Mouse (Mus musculus) ovary, adult 10 weeks (tissue): ENCODE data around the gene Gm13102. TPM values are rescaled to one million over a fixed set of nuclear protein-coding genes. Genes with fewer than 3 reads are reported as not detected.

ENCODE experiments used
- polyA plus RNA-seq: library from polyadenylated mRNA; stranded (reverse); fragments of 350-450 nt; fragmentation: Illumina TruSeq; extraction: RNeasy Lipid Tissue Mini Kit (QIAGEN cat#74804); gene quantifications from one replicate; pipeline ENCODE4 v1.2.3, GENCODE M21; 2014

Gm13102 gene
- polyA plus RNA-seq = not detected

GRCm38 (mm10) chr4:144106174-144106573 lies at the start of gene Gm13102:
Gene Gm13102, plus strand, starts transcription at chr4:144106474.

GRCm38 (mm10) chr4:144058826-144059225 lies 47.4 kb upstream of the Gm13102 start, which contains the start of gene Pramel4:
Gene Pramel4, plus strand, starts transcription at chr4:144059126.

Other genes with a start within 250 kb of the Gm13102 start
- not detected for gene Pramef6, start 206.1 kb upstream of the Gm13102 start, polyA plus RNA-seq
- gene Pramef25, start 155.5 kb upstream of the Gm13102 start, polyA plus RNA-seq = not detected
- not detected for gene Gm13101, start 139.5 kb upstream of the Gm13102 start, polyA plus RNA-seq
- gene Pramef17, start 112.1 kb upstream of the Gm13102 start, polyA plus RNA-seq = 0.94 TPM
- 0.31 TPM for gene Pramel4, start 47.3 kb upstream of the Gm13102 start, polyA plus RNA-seq
- 78.5 TPM for gene Oog3, start 56.2 kb downstream of the Gm13102 start, polyA plus RNA-seq
- gene Oog2, start 84.2 kb downstream of the Gm13102 start, polyA plus RNA-seq = 25.4 TPM
- gene C87977, start 106.8 kb downstream of the Gm13102 start, polyA plus RNA-seq = 47.8 TPM
- gene Pramel5, start 174.0 kb downstream of the Gm13102 start, polyA plus RNA-seq = not detected
- gene Gm13128, start 223.8 kb downstream of the Gm13102 start, polyA plus RNA-seq = not detected